Mouse (Mus musculus) left cerebral cortex, adult 2 months (tissue): ENCODE data around the gene Aadat. TPM values are rescaled to one million over a fixed set of nuclear protein-coding genes. Genes with fewer than 3 reads are reported as not detected.
"Not testable (repeated sequence)": the region's sequence is repeated elsewhere in the genome, so short reads cannot be mapped to it uniquely, and the experiment has no call there.

ENCODE experiments used
- DNase-seq, 2 experiments: peaks; one replicate each; pipeline ENCODE4 v3.0.0; 2021 to 2022; ENCODE audit warnings: low spot score in 2 of 2, mixed read lengths in 1 of 2; ENCODE audit errors: extremely low spot score in 1 of 2
- H3K27ac ChIP-seq: fragments of 200-600 bp; 2 replicates; pipeline ENCODE4 v1.8.1; 2022
- H3K4me3 ChIP-seq: fragments of 200-600 bp; 2 replicates; pipeline ENCODE4 v1.8.1; 2022
- CTCF ChIP-seq: fragments of 200-600 bp; IDR thresholded peaks from 2 replicates; pipeline ENCODE4 v1.8.1; 2022; ENCODE audit warnings: antibody characterized with exemption, mild to moderate bottlenecking, moderate library complexity
- intact Hi-C: fragments of 180-260 bp; cut with DNase I; formaldehyde crosslinking; loops from one replicate; pipeline ENCODE4 v1.15.1; 2025
- total RNA-seq, 2 experiments: library from RNA; stranded (reverse); gene quantifications; 2 replicates each; pipeline ENCODE4 v1.2.3; 2021

Gene Aadat
- total RNA-seq, 2 experiments from 2014 or later = 0.30 to 0.72 TPM

- Histone ChIP-seq H3K4me3 (no peak overlapping the region), H3K27ac (no peak overlapping the region)
- DNase-seq = no peak
- intact Hi-C loops = no loop called here
- TF ChIP-seq CTCF = no peak
Measured at GRCm38 (mm10) chr8:60583369-60583768, 77.6 kb downstream of the Aadat start.

GRCm38 (mm10) chr8:60591352-60592105 is 85.8 kb downstream of the Aadat start:
- H3K4me3 ChIP-seq, H3K27ac ChIP-seq, DNase-seq: not testable (repeated sequence)
- intact Hi-C loops = loop anchor here (2.0 kb wide), 1 partner anchor 87 kb away; the partner anchor contains the start of gene Aadat

- Histone ChIP-seq H3K4me3 (no peak overlapping the region), H3K27ac (no peak overlapping the region)
- peak; percentile 68 for TF ChIP-seq CTCF
- peak; percentile 36 to 39 for DNase-seq
- intact Hi-C loops = no loop called here
Measured at GRCm38 (mm10) chr8:60594761-60595160, 89.0 kb downstream of the Aadat start.

Other genes with a start within 250 kb of the Aadat start
- not detected for gene Gm10283, start 2.7 kb upstream of the Aadat start, total RNA-seq
- 10 to 100 TPM; 53.3 to 56.4 TPM for gene Mfap3l, start 126.9 kb downstream of the Aadat start, total RNA-seq